Mouse (Mus musculus) c-Kit-positive CD71-negative TER-119-negative erythroid progenitor cells, embryonic 14.5 days (primary cell): ENCODE measurements at regions not wholly inside any gene's neighbourhood (a gene's known extent, or its start where the extent isn't known, plus 50 kb on each side); places are given as distances from the start of the nearest gene placed in this dataset.

Experiments
- DNase-seq: peaks from one replicate; pipeline ENCODE4 v3.0.0-alpha.2; 2013; ENCODE audit warnings: low read depth

GRCm38 (mm10) chr14:100458727-100459447 is 174.4 kb upstream of the Klf12 start:
- peak; percentile 22 for DNase-seq

- no peak for DNase-seq
These were observed 173.6 kb upstream of the Klf12 start for GRCm38 (mm10) chr14:100457870-100458726.

GRCm38 (mm10) chr14:100446130-100446529 is 161.7 kb upstream of the Klf12 start:
- no peak for DNase-seq

- no peak for DNase-seq
These were observed 160.4 kb upstream of the Klf12 start for GRCm38 (mm10) chr14:100444848-100445247.

- no peak for DNase-seq
These were observed 159.6 kb upstream of the Klf12 start for GRCm38 (mm10) chr14:100444099-100444498.

GRCm38 (mm10) chr14:100437552-100437951 is 153.1 kb upstream of the Klf12 start:
- DNase-seq: no peak

- DNase-seq: no peak
These were observed 145.2 kb upstream of the Klf12 start for GRCm38 (mm10) chr14:100429662-100430061.

- DNase-seq: no peak
These were observed 141.9 kb upstream of the Klf12 start for GRCm38 (mm10) chr14:100426399-100426798.

GRCm38 (mm10) chr14:100423790-100424189 is 139.3 kb upstream of the Klf12 start:
- no peak for DNase-seq

- DNase-seq: no peak
These were observed 137.2 kb upstream of the Klf12 start for GRCm38 (mm10) chr14:100421666-100422065.

- DNase-seq: no peak
These were observed 130.6 kb upstream of the Klf12 start for GRCm38 (mm10) chr14:100415099-100415498.

- DNase-seq: no peak
These were observed 127.7 kb upstream of the Klf12 start for GRCm38 (mm10) chr14:100412211-100412610.

GRCm38 (mm10) chr14:100397191-100397590 is 112.7 kb upstream of the Klf12 start:
- DNase-seq: no peak

- no peak for DNase-seq
These were observed 90.9 kb upstream of the Klf12 start for GRCm38 (mm10) chr14:100375218-100375983.

- DNase-seq: no peak
These were observed 90.2 kb upstream of the Klf12 start for GRCm38 (mm10) chr14:100374494-100375217.

GRCm38 (mm10) chr14:100366234-100366864 is 81.9 kb upstream of the Klf12 start:
- no peak for DNase-seq

- no peak for DNase-seq
These were observed 78.3 kb upstream of the Klf12 start for GRCm38 (mm10) chr14:100362786-100363185.

GRCm38 (mm10) chr14:100361346-100362029 is 77.0 kb upstream of the Klf12 start:
- no peak for DNase-seq

GRCm38 (mm10) chr14:100359881-100360280 is 75.4 kb upstream of the Klf12 start:
- DNase-seq: no peak

GRCm38 (mm10) chr14:100357131-100357530 is 72.7 kb upstream of the Klf12 start:
- DNase-seq: no peak

GRCm38 (mm10) chr14:100353508-100353907 is 69.0 kb upstream of the Klf12 start:
- DNase-seq: no peak
